Mouse (Mus musculus) thymus, postnatal 4 days (tissue): ENCODE results near the gene Wrap53.
"Not testable (repeated sequence)": the region's sequence is repeated elsewhere in the genome, so short reads cannot be mapped to it uniquely, and the experiment has no call there.

Experiments used
- DNase-seq: peaks from one replicate; pipeline ENCODE4 v3.0.0; 2021

Gene Wrap53

DNA sequence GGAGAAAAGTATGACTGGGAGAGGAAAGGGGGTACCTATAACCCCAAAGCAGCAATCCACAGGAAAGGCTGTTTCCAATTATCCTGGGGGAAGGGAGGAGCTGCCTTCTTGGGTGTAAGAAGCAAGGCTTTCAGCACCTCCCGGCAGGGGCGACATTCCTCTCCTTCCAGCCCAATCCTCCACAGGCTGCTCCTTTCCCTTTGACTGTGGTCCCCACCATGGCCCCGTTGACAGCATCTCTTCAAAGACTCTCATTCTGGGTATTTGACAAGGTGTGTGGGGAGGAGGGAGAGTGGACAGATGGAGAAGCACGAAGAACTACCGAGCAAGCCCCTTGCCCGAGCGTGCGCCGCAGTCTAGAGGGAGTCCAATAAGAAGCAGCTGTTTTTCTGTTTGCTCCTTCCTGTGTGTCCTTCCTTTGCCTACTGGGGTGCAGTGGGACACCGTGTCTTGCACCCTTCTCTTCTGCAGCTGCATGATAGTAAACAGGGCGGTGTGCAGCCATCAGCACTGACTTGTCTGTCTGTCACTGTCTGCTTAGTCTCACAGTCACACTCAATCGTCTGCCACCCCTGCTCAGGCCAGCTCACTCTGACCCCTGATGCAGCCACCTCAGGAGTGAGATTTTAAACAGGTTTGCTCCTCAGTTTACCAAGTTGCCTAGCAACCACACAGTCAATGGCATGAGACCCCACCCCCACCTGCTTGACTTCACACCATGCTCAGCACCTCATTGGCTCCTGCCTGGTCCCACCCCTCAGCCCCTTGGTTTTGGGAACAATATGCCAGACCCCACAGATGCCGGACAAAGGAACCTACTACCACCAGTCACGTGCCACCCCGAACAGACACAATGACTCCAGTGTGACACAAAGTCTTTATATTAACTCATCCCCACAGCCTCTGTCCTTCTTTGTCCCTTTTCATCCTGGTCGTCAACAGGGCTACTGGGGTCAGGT, 18.9 kb downstream of the Wrap53 start:
- no peak for DNase-seq

DNA sequence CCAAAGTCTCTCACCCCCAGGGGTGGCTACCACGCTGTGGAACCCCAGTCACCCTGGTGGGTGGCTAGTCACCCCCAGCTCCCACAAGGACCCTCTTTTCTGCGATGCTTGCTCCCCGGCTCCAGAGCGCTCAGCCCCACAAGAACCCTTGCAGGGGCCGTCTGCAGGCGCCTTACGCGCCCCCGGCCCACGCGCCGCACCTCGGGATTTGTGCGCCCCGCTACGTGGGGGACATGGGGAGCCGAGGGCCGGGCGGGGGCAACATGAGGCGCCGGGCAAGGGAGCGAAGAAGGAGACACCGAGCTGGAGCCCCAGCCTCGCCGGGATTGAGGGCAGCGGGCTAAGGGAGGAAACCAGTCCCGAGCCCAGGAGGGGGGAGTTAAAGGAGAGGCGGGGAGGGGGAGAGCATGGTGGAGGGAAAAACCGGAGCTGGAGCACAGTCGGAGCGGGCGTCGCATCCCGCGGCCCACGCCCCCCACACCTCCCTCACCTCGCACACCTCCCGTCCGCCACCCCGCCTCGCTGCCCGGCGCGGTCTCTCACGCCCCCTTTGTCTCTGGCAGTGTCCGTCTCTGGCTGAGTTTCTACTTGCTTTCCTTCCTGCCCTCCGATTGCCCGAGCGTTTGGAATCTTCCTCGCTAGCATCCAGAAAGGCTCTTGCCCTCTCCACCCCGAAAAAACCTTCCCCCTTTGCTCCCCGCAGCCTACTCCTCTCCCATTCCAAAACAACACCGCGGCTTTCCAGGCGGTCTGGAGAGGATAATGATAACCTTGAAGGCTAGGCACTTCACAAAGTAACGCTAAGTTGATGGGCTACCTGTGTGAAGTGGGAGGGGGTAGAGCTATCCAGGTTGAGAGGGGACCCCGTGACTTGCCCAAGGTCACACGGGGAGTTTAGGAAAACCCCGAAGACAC, 19.9 kb downstream of the Wrap53 start, which contains the start of gene Efnb3:
Efnb3 (minus strand) TSS at position 355 of the 915 bp plus-strand sequence.
- peak; percentile 28 for DNase-seq

DNA sequence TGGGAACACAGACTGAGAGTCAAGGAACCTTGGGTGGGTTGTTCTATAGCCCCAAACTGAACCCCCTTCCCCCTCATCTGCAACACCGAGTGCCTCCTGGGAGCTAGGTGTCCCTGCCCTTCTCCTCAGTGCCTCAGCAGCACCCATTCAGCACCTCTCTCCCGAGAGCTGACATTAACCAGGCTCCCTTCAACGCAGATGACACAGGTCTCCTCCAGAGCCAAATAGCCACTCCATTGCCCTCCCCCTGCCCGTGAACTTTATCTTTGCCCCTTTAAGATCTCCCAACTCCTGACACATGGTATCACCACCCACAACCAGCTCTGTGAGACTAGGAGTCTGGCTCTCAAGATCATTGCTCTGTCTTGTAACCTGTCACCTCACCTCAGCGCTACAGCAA, 20.9 kb downstream of the Wrap53 start:
- no peak for DNase-seq

DNA sequence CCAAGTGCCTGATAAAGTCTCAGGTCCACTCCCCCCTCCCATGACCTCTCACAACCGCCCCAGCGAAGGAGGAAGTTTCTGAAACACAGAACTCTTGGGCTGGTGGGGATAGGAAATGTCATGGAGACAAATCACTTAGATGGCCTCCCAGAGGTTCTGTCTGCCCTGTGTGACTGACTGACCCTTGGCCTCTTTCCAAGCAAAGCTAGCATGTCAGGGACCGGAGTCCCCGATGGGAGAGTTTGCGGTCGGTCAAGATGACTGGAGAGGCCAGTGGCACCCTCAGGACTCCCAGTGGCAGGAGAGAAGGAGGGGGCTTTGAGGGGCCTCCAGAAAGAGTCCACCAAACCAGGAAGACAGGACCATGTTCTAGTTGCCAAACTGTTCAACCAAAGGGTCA, 21.3 kb downstream of the Wrap53 start:
- no peak for DNase-seq

DNA sequence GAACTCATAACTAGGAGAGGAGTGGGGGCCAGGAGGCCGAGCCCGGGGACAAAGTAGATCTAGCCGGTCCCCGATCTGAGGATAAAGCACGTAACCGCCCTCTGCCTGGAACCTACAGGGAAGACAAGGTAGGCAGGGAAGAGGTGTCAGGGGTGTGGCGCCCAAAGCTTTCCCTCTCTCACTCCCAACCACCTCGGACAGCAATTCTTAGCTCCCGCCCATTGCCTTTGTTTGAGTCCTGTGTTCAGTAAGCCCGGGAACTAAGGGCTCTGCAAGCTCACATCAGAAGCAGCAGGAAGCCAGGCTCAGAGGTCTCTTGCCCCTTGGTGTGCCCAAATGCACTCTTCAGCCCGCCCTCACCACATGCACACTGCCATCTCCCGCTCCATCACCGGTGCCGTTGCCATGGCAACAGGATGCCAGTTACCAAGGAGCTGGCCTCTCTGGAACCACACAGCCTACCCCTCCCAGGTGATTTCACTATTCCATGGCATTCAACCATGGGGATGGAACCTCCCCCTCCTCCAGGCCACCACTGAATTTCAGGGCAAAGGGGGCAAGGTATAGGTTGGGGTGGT, 22.6 kb downstream of the Wrap53 start:
- DNase-seq = no peak

DNA sequence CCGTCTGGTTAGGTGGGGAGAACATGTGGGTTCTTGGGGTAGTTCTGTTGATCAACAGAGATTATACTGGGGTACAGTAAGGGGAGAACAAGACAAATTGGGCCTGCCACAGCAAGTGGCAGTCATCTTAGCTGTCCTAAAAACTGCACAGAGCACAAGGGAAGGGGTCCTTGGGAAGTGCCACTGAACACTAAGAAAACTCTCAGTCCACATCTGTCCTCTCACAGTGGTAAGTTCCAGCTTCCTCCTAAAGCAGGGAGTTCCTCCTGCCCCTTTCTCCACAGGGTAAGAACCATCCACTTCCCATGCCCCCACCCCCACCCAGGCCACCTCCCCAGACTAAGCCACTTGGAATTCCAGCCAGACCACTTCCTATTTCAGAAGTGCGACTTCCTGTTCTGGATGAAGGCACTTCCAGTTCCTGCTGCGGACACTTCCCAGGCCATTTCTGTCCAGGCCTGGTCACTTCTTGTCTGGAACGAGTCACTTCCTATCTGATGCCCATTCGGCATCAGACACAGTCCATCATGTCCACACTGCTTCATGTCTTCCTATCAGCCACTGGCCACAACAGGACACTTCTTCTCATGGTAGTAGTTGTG, 25.4 kb downstream of the Wrap53 start:
- no peak for DNase-seq

DNA sequence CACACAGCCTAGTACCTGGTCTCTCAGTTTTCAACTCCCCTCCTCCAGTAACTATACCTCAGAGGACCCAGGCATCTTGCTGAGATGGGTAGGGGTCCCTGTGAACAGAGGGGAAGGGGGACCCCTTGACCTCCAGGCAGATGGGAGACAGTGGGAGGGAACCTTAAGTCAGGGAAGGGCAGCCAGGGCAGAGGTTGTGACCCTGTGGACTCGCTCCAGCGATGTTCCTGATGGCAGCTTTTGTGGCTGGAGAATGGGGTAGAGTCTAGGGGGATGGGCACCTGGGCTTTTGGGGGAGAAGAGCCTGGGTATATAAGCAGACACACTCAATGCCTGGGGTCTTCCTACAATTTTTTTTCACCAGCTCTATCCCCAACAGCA, 26.7 kb downstream of the Wrap53 start:
- DNase-seq = no peak

DNA sequence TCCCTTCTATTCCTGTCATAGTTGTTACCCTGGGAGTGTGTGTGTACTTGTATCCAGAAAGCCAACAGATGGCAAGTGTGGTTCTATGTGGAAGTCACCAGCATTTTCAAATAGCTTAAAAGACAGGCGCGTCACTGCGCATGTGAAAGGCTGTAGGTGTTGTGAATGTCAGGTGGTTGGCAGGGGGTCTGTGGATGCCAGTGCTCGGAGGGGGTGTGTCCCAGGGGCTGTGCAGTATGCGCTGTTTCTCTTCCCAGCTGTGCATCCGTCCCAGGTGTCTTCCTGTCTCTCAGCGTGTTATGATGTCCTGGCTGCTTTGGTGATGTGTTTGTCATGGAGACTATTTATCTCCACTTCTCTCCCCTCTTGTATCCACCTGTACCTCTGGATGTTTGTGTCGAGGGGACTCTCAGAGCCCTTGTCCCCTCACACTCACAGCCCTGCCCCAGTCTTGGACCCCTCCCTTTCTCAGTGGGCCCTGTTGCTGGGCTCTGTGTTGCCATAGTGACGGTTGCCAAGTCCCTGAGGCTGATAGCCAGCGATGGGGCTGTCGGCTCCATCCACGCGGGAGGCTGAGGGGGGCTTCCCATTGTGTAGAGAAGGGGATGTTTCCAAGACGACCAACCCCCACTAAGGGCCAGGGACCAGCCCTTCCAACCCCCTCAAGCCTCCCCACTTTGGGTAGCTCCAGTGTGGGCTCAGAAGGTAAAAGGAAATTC, 27.3 kb downstream of the Wrap53 start:
- DNase-seq = peak; percentile 63

DNA sequence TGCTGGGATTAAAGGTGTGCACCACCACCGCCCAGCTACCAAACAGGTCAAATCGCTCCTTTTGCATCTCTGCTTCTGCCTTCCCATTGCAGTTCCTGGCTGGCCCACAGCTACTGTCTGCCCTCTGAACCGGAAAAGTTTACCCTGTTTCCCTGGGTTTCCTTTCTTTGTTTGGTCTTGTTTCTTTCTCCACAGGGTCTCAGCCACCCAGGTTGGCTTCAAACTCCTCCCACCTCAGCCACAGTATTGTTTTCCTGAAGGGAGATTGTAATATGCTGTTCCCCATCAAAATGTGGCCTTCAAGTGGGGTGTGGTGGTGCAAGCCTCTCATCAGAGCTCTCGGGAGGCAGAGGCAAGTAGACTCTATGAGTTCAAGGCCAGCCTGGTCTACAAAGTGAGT, 28.7 kb downstream of the Wrap53 start:
- DNase-seq = no peak

DNA sequence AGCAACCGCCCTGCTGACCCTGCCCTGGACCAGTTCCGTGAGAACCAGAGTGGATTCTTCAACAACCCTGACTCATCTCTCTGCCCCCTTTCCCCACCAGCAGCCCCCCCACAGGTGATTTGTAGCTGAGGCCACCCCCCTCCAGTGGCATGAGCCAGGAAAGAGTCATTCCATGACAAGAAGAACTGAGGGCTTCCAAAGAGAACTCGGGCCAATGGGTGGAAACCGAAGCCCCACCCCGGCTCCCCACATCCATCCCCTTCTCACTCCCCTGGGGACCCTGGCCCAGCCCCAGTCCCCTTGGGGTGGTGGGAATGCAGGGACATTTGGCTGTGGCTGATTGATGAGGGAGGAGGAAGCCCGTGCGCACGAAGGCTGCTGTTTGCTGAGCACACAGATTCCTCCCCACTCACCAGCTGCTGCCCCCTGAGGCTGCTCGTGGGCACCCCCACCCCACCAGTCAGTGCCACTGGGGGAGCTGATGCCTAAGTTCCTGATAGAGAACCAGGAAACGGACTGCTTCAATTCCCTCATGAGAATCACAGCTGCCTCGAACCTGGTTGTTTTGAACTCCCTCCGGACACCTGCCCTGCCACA, 30.9 kb downstream of the Wrap53 start, which contains the start of gene Dnah2:
Dnah2 (minus strand) TSS at position 51 of the 597 bp plus-strand sequence.
- no peak for DNase-seq

DNA sequence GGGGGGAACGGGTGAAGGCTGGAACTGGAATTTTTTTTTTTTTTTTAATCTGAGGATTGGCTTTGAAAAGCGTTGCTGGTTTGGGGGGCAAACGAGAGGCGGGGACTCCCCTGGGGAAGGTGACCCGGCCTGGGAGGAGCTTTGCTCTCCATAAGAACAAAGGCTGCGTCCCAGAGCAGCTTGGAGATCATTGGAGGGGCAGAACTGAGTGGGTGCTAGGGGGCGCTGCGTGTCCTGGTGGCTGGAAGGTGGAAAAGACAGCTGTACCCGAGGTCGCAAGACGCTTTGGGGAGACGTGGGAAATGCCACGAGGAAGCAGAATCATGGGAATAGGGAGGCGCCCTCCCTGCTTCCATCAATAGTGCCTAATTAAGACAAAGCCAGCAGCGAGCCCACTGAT, 33.0 kb downstream of the Wrap53 start:
- DNase-seq = peak; percentile 78

DNA sequence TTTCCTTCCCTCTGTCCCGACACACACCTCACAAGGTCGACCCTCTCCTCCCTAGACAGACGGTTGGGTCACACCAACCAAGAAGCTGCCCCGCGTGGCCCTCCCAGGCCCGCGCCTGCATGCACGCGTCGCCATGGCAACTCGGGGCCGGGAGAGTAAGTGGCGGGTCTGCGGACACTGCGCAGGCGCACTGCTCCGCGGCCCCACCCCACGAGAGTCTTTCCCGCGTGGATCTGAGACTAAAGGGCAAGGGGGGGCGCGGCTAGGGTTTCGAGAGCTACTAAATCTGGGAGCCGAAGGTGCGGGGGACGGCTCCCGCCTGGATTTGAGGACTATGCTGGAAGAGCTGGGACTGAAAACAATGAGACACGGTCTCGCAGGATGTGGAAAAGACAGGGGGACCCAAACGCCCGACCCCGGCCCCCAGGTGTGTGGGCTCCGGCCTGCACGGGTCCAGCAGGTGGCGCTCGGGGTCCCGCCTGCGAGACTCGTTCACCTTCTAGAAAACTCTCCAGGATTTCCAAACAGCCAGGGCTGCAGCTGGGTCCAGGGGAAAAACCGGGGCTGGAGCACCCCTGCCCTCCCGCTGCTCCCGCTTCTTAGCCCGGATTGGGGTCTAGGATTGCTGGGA, 33.5 kb downstream of the Wrap53 start:
- DNase-seq = peak; percentile 94

DNA sequence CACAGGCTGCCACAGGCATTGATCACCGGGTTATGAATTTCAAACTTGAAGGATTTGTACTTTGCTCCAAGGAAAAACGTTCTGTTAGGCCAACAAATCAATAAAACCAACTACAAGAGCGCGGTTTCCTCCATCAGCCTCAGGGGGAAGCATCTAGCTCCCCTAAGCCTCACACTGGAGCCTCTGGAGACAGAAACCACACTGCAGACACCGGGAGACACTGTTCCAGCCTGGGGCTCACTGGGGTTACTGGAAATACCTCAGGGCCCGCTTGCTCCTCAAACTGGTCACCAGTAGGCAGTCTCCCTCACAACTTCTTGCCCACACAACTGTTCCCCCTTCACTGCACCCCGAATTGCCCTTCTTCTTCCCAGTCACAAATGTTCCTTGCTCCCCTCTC, 34.1 kb downstream of the Wrap53 start:
- no peak for DNase-seq

DNA sequence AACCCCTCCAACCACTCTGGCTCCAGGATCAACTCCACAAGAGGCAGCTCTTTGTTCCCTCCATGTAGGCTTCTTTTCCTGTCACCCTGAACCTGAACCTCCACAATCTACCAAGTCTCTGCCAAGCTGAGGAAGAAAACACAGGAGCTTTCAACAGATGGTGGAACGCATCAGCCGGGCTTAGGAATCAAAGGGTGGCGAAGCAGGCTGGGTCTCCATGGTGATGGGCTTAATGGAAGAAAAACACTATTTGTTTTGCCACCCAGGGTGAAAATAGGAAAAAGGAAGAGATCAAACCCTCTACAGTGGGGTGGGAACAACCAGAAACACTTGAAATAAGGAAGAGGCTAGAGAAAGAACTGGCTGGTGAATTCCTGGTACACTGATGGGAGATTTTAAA, 36.5 kb downstream of the Wrap53 start:
- no peak for DNase-seq

DNA sequence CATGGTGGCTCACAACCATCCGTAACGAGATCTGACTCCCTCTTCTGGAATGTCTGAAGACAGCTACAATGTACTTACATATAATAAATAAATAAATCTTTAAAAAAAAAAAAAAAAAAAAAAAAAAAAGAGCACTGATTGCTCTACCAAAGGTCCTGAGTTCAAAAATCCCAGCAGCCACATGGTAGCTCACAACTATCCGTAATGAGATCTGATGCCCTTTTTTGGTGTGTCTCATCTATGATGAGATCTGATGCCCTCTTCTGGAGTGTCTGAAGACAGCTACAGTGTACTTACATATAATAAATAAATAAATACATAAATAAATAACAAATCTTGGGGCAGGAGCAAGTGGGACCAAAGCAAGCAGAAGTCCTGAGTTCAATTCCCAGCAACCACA, 38.3 kb downstream of the Wrap53 start:
- DNase-seq = not testable (repeated sequence)

DNA sequence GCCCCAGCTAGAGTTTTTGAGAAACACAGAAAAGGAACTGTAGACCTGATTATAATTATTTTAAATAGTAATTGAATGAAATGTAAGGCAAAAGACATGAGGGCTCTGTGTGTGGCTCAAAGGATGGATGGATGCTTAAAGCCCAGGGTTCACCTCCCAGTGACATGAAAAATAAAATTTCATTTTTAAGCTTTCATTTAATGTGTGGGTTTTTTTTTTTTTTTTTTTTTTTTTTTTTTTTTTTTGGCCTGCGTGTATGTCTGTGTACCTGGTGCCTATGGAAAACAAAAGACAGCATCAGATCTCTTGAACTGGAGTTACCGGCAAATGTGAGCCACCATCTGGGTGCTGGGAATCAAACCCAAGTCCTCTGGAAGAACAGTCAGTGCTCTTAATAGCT, 39.4 kb downstream of the Wrap53 start:
- DNase-seq = no peak

DNA sequence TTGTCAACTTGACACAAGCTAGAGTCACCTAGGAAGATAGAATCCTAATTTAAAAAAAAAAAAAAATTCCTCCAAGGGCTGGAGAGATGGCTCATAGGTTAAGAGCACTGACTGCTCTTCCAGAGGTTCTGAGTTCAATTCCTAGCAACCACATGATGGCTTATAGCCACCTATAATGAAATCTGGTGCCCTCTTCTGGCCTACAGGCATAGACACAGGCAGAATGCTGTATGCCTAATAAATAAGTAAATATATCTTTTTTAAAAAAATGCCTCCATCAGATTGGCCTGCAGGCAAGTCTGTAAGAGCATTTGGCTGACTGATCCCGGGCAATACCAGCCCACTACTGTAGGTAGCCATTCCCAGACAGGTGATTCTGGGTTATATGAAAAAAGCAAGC, 45.1 kb downstream of the Wrap53 start:
- no peak for DNase-seq

DNA sequence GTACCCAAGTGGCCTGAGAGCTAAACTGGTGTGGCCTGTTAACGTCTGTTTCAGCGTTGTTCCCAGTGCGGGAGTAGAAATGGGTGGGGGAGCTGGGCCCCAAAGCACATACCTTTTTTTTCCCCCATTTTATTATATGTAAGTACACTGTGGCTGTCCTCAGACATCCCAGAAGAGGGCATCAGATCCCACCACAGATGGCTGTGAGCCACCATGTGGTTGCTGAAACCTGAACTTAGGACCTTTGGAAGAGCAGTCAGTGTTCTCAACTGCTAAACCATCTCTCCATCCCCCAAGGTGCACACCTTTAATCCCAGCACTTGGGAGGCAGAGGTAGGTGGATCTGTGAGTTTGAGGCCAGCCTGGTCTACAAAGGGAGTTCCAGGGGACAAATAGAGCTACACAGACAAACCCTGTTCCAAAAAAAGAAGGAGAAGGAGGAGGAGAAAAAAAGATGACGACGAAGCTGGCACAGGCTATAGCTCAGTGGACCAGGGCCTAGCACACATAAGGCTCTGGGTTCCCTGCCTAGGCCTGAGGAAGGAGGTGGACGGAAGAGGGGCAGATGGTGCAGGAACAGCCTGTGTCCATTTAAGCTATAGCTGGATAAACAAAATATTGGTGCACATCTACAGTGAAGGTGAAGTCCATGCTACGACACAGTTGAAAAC, 47.4 kb downstream of the Wrap53 start:
- DNase-seq = no peak

DNA sequence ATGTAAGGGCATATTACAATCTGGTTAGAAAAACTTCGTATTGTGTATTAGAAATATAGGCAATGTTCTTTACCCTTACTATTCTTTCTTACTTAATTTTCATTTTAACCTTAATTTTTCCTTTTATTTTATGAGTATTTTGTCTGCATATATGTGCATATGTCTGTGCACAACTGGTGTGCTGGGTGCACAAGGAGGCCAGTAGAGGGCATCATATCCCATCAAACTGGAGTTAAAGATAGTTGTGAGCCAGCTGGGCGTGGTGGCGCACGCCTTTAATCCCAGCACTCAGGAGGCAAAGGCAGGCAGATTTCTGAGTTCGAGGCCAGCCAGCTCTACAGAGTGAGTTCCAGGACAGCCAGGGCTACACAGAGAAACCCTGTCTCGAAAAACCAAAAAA, 49.3 kb downstream of the Wrap53 start:
- not testable (repeated sequence) for DNase-seq

DNA sequence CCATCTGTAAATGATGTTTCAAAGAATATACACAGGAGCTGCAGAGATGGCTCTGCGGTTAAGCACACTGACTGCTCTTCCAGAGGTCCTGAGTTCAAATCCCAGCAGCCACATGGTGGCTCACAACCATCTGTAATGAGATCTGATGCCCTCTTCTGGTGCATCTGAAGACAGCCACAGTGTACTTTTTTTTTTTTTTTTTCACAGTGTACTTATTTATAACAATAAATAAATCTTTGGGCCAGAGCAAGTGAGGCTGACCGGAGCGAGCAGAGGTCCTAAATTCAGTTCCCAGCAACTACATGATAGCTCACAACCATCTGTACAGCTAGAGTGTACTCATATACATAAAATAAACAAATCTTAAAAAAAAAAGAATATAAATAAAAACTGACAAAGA, 49.8 kb downstream of the Wrap53 start:
- not testable (repeated sequence) for DNase-seq

DNA sequence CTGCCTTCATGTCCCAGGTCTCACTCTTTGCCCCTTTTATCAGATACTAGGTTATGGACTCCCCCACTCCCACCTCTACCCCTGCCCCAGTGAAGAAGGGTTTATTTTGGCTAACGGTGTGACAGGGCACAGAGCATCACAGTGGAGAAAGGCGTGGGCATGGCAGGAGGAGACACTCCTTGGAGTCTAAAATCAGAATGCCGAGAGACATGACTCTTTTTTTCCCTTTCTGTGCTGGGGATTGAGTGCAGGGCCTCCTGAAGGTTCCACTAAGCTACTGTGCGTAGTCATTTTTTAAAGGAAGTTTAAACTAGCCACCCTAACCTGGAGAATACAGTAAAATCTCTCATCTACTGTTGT, 52.0 kb downstream of the Wrap53 start:
- DNase-seq = no peak
